Mouse (Mus musculus) hindbrain, postnatal 0 days (tissue): ENCODE data around the gene Zcchc8. TPM values are rescaled to one million over a fixed set of nuclear protein-coding genes. Genes with fewer than 3 reads are reported as not detected.

Experiments
- ATAC-seq: fragments of 200-750 bp; cut with Nextera tagmentation; 2 replicates; pipeline ENCODE4 v1.8.0; 2017; ENCODE audit warnings: mild to moderate bottlenecking, moderate TSS enrichment, moderate library complexity
- DNase-seq: peaks from one replicate; pipeline ENCODE4 v3.0.0-alpha.2; 2015; ENCODE audit warnings: low spot score
- H3K27ac ChIP-seq: fragments of 300-500 bp; sonication (generic); 2 replicates; pipeline ENCODE4 v1.5.1; 2014; ENCODE audit warnings: mild to moderate bottlenecking
- H3K27me3 ChIP-seq: fragments of 300-500 bp; sonication (generic); 2 replicates; pipeline ENCODE4 v1.6.1; 2014; ENCODE audit warnings: low read length, mixed read lengths; ENCODE audit not compliant: insufficient read depth
- H3K36me3 ChIP-seq: fragments of 300-500 bp; sonication (generic); 2 replicates; pipeline ENCODE4 v1.6.1; 2014; ENCODE audit warnings: low read length, mixed read lengths; ENCODE audit not compliant: insufficient read depth
- H3K4me1 ChIP-seq: fragments of 300-500 bp; sonication (generic); 2 replicates; pipeline ENCODE4 v1.6.1; 2014; ENCODE audit warnings: antibody characterized with exemption, low read length, mixed read lengths; ENCODE audit not compliant: insufficient read depth
- H3K4me2 ChIP-seq: fragments of 300-500 bp; sonication (generic); 2 replicates; pipeline ENCODE4 v1.6.1; 2014; ENCODE audit warnings: low read depth, mild to moderate bottlenecking, low read length, moderate library complexity, mixed read lengths
- H3K4me3 ChIP-seq: fragments of 300-500 bp; sonication (generic); 2 replicates; pipeline ENCODE4 v1.5.1; 2014; ENCODE audit warnings: low read length
- H3K9ac ChIP-seq: fragments of 300-500 bp; sonication (generic); replicated peaks from 2 replicates; pipeline ENCODE4 v1.6.1; 2014; ENCODE audit warnings: mild to moderate bottlenecking, low read length, moderate library complexity, mixed read lengths
- H3K9me3 ChIP-seq: fragments of 300-500 bp; sonication (generic); 2 replicates; pipeline ENCODE4 v1.6.1; 2016; ENCODE audit warnings: low read length, mixed read lengths
- CTCF ChIP-seq: IDR thresholded peaks from 2 replicates; pipeline ENCODE4 v1.5.1; 2016; ENCODE audit warnings: antibody characterized with exemption, control low read depth, low read depth
- WGBS: fragments of 180-500 bp; shearing (Covaris S2); extraction: QIAGEN DNeasy Blood & Tissue Kit; methylation state at CpG from one replicate; pipeline ENCODE4 v1.1.7; 2014; 5-methylcytosine and 5-hydroxymethylcytosine counted together
- polyA plus RNA-seq: library from polyadenylated mRNA; unstranded; fragments of >200 nt; fragmentation: Nextera tagmentation; extraction: Ambion mirVana; gene quantifications from 2 replicates; pipeline ENCODE4 v1.2.1, GENCODE M21; 2015
- total RNA-seq: library from RNA; depleted of rRNA; stranded (reverse); fragments of >200 nt; gene quantifications from 2 replicates; pipeline ENCODE4 v1.2.3, GENCODE M21; 2014

Gene Zcchc8
- total and polyA plus RNA-seq, 2 experiments from 2014 or later = 23.9 to 40.0 TPM

DNA sequence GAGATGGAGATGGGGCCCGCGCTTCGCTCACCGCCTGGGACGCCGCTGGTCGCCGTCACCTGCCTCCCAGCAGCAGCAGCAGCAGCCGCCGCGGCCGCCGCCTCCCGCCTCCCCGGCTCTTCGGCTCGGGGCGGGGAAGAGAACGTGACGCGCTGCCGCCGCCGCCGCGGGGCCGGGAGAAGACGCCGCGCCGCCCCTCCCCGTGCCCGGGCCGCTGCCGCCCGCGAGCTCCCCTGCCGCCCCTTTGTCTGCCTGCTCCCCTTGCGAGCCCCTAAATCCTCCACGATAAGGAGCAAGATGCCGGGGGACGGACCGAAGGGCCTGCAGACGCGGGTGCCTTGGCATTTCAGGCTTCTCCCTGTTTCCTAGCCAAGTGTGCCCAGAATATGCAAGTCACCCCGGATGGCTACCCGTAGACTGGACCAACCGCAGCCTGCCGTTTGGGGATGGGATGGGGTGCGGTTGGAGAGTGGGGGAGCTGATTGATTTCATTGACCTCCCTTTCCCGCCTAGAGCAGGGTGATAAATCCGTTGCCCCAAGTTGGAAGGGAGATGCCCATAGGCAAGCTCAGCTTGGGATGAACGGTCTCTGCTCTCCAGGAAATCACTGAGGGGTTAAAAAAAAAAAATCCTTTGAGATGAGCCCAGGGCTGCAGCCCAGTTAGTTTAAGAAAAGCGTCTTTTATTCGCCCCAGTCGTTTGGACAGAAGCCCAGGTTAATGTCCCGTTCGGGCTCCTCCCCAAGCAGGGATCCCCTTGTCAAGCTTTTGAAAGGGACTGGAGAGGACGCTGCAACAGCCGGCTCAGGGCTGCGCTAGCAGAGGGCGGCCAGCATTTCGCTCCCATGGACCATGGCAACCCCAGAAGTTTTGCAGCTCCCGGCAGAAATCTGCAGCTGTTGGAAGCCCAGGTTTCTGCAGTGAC is 36.4 kb downstream of the Zcchc8 start, which contains the start of gene Clip1:
Gene Clip1, minus strand, starts transcription at position 398 of the 924 bp plus-strand sequence.
- H3K4me2 ChIP-seq = peak within 1 kb of the TSS; percentile 76
- no peaks in the 10 kb centered on the region for H3K36me3 ChIP-seq
- WGBS = under 1% methylated on average over 45 of the region's 64 CpGs
- peak; percentile 87 for DNase-seq
- peak within 1 kb of the TSS; percentile 99 for H3K27ac ChIP-seq
- peak; percentile 85 for ATAC-seq
- no peak for TF ChIP-seq CTCF
- peak within 1 kb of the TSS; percentile 96 for H3K4me3 ChIP-seq
- H3K9ac ChIP-seq = peak within 1 kb of the TSS; percentile 96
- H3K9me3 ChIP-seq = no peaks in the 10 kb centered on the region
- H3K4me1 ChIP-seq = 0 out of 2 replicates have a peak, but pooled peaks cover 2% of the 10 kb centered on the region
- no peaks in the 10 kb centered on the region for H3K27me3 ChIP-seq

DNA sequence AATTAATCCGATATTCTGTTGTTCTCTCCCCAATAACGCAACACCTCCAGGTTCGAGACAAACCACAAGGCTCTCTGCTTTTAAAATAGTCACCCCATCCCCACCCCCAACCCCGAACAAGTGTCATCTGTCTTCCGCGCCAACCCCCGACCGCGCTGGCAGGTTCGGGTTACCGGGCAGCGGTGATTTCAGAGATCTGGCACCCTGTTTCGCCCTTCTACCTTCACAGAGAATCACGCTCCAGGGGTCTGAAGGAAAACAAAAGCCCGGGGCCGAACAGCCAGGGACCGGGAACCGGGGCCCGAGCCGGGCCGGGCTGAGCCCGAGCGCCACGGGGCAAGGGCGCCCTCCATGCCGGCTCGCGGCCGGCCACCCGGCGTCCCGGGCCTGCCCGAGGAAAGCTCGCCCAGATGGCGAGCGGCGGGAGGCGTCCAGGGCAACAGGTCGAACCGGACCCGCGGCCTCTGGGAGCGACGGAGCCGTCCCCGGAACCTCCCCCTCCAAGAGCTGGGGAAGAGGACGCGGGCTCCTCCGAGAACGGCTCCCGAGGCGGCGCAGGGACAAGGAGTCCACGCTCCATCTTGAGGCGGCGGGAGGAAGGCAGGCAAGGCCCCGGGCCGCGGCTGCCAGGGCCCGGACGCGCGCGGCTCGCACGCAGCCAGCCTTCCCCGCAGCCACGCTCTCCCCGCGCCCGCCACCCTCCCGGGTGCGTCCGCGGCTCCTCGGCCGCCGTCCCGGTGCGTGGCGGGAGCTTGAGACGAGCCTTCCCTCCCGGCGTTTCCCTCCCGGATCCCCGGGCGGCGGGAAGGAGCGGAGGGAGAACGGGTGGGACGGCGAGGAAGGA is 37.3 kb downstream of the Zcchc8 start:
- no peaks in the 10 kb centered on the region for H3K27me3 ChIP-seq
- H3K4me1 ChIP-seq = 0 out of 2 replicates have a peak, but pooled peaks cover 2% of the 10 kb centered on the region
- WGBS = under 1% methylated on average over 64 of the region's 92 CpGs
- peak overlapping the region; percentile 96 for H3K4me3 ChIP-seq
- H3K4me2 ChIP-seq = peak overlapping the region; percentile 76
- H3K27ac ChIP-seq = peak overlapping the region; percentile 99
- no peak for TF ChIP-seq CTCF
- peak; percentile 62 for DNase-seq
- no peaks in the 10 kb centered on the region for H3K36me3 ChIP-seq
- peak overlapping the region; percentile 96 for H3K9ac ChIP-seq
- peak; percentile 58 for ATAC-seq
- no peaks in the 10 kb centered on the region for H3K9me3 ChIP-seq

DNA sequence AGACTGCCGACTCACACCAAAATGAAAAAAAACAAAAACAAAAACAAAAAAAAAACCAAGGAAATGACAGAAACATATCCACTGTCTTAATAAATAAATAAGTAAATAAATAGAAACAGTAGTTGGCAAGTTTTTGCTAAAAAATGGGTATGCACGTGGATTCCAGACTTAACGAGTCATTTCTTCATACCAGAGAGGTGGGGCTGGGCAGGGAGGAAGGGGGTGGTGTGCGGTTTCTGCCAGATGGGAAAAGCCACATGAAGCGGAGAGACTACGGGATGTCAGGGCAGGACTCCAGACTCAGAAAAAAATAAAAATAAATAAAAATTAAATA is 37.9 kb downstream of the Zcchc8 start:
- DNase-seq = peak; percentile 59
- TF ChIP-seq CTCF = no peak
- H3K9me3 ChIP-seq = no peaks in the 10 kb centered on the region
- ATAC-seq = no peak
- H3K9ac ChIP-seq = peak overlapping the region; percentile 96
- H3K4me1 ChIP-seq = 0 out of 2 replicates have a peak, but pooled peaks cover 2% of the 10 kb centered on the region
- peak overlapping the region; percentile 76 for H3K4me2 ChIP-seq
- no peaks in the 10 kb centered on the region for H3K36me3 ChIP-seq
- 3% methylated on average over 6 of the region's 6 CpGs for WGBS
- peak overlapping the region; percentile 96 for H3K4me3 ChIP-seq
- no peaks in the 10 kb centered on the region for H3K27me3 ChIP-seq
- H3K27ac ChIP-seq = peak overlapping the region; percentile 99; the same call in 1 of the 2 replicates

DNA sequence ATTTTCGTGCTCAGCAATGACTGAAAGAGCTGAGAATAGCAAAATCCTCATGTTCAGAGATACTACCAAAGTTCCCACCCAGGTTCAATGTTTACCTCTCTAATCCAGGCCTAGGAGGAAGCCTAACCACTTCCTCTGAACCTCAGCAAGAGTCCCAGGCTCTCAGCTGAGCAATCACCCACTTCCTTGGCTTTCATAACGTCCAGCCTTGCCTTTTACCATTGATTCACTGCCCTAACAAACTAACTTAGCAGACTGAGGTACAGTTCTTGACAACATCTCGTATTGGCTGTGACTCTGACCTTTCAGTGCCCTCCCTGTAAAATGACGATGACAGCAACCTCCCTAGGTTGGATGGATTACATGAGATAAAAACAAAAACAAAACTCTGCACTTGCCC is 38.5 kb downstream of the Zcchc8 start:
- H3K4me2 ChIP-seq = peak overlapping the region; percentile 76
- H3K9ac ChIP-seq = 0 out of 2 replicates have a peak overlapping the region, but pooled peaks have one; percentile 96
- 0 out of 2 replicates have a peak, but pooled peaks cover 2% of the 10 kb centered on the region for H3K4me1 ChIP-seq
- H3K27ac ChIP-seq = no peak overlapping the region
- DNase-seq (no peak), ATAC-seq (no peak)
- TF ChIP-seq CTCF = no peak
- no peaks in the 10 kb centered on the region for H3K27me3 ChIP-seq
- WGBS = 40% methylated on average over 4 of the region's 4 CpGs
- H3K4me3 ChIP-seq = peak overlapping the region; percentile 96
- no peaks in the 10 kb centered on the region for H3K9me3 ChIP-seq
- no peaks in the 10 kb centered on the region for H3K36me3 ChIP-seq

DNA sequence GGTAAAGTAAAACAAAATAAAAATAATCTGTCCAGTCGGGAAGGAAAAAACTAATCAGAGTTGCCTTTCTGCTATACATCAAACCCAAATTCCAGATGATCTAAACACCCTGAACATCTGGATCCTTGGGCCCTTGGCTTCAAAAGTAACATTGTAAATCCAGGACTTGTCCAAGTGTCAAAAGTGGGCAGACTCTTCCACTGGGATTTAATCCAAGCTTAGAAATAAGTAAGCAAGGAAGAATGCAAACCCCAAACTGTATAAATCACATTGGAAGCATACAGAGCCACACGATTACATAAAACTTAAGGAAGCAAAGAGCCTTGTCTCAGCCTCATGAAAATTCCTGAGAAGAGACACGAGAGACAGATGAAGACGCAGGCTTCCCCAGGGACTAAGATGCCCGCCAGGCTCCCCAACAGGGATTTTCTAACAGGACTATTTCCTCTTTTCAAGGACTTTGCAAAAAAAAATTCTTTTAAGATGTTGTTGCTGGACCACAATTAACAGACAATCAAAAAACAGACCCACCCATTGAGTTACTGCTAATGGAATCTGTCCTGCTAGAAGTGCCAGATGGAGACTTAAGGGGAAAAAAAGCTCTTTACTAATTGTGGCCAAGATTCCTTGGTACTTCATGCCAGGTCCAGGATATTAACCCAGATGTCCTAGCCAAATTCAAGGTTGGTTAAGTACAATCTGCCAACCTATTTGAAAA is 41.2 kb downstream of the Zcchc8 start:
- Histone ChIP-seq H3K9ac (no peak overlapping the region), H3K4me2 (0 out of 2 replicates have a peak overlapping the region, but pooled peaks have one; percentile 13), H3K9me3 (no peaks in the 10 kb centered on the region), H3K27me3 (no peaks in the 10 kb centered on the region), H3K4me3 (no peak overlapping the region), H3K36me3 (no peaks in the 10 kb centered on the region), H3K27ac (no peak overlapping the region), H3K4me1 (0 out of 2 replicates have a peak, but pooled peaks cover 2% of the 10 kb centered on the region)
- WGBS = 22% methylated on average over 5 of the region's 5 CpGs
- no peak for TF ChIP-seq CTCF
- DNase-seq (peak; percentile 63), ATAC-seq (no peak)

DNA sequence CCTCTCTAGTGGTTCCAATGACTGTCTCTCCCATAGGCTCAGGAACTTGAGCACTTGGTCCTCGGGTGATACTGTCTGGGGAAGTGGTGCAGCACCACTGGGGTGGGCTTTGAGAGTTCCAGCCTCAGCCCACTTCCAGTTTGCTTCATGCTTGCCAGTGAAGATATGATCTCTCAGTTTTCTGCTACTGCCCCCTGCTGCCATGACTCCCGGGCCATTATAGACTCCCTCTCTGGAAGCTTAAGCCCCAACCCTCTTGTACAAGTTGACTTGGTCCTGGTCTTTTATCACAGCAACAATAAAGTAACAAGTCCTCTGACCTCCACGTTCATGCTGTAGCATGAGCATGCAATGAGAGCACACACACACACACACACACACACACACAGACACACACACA is 41.8 kb downstream of the Zcchc8 start:
- 0 out of 2 replicates have a peak, but pooled peaks cover 2% of the 10 kb centered on the region for H3K4me1 ChIP-seq
- H3K9ac ChIP-seq = no peak overlapping the region
- TF ChIP-seq CTCF = no peak
- DNase-seq (no peak), ATAC-seq (no peak)
- WGBS = 64% methylated on average over 3 of the region's 3 CpGs
- H3K36me3 ChIP-seq = no peaks in the 10 kb centered on the region
- no peak overlapping the region for H3K4me3 ChIP-seq
- H3K27me3 ChIP-seq = no peaks in the 10 kb centered on the region
- H3K27ac ChIP-seq = no peak overlapping the region
- H3K9me3 ChIP-seq = no peaks in the 10 kb centered on the region
- no peak overlapping the region for H3K4me2 ChIP-seq
